Mouse (Mus musculus) 3134 (cell line): Measurements from ENCODE around the gene Slc39a11.

Source experiments
- DNase-seq: peaks from one replicate; pipeline ENCODE4 v3.0.0-alpha.2; 2011; ENCODE audit warnings: low spot score; ENCODE audit not compliant: insufficient read length; ENCODE audit errors: extremely low read depth

Gene Slc39a11

GRCm38 (mm10) chr11:113424765-113425164 lies 225.1 kb downstream of the Slc39a11 start:
- DNase-seq = no peak

GRCm38 (mm10) chr11:113422598-113422997 lies 227.3 kb downstream of the Slc39a11 start:
- DNase-seq = no peak

- no peak for DNase-seq
These were observed 230.8 kb downstream of the Slc39a11 start for GRCm38 (mm10) chr11:113418921-113419655.

GRCm38 (mm10) chr11:113417948-113418347 lies 231.9 kb downstream of the Slc39a11 start:
- DNase-seq = no peak

GRCm38 (mm10) chr11:113412545-113412944 lies 237.3 kb downstream of the Slc39a11 start:
- DNase-seq = no peak

GRCm38 (mm10) chr11:113411798-113412197 lies 238.1 kb downstream of the Slc39a11 start:
- no peak for DNase-seq

- no peak for DNase-seq
These were observed 240.8 kb downstream of the Slc39a11 start for GRCm38 (mm10) chr11:113409121-113409520.

- DNase-seq = no peak
These were observed 242.4 kb downstream of the Slc39a11 start for GRCm38 (mm10) chr11:113407474-113407873.

- no peak for DNase-seq
These were observed 249.0 kb downstream of the Slc39a11 start for GRCm38 (mm10) chr11:113400868-113401267.

GRCm38 (mm10) chr11:113399601-113400000 lies 250.3 kb downstream of the Slc39a11 start:
- no peak for DNase-seq

GRCm38 (mm10) chr11:113397394-113397793 lies 252.5 kb downstream of the Slc39a11 start:
- no peak for DNase-seq

GRCm38 (mm10) chr11:113393366-113394150 lies 256.3 kb downstream of the Slc39a11 start:
- DNase-seq = no peak

- DNase-seq = no peak
These were observed 258.2 kb downstream of the Slc39a11 start for GRCm38 (mm10) chr11:113391664-113392063.

- DNase-seq = no peak
These were observed 260.2 kb downstream of the Slc39a11 start for GRCm38 (mm10) chr11:113389637-113390036.

- no peak for DNase-seq
These were observed 267.0 kb downstream of the Slc39a11 start for GRCm38 (mm10) chr11:113382674-113383571.

- no peak for DNase-seq
These were observed 268.3 kb downstream of the Slc39a11 start for GRCm38 (mm10) chr11:113381550-113381949.

GRCm38 (mm10) chr11:113378867-113379266 lies 271.0 kb downstream of the Slc39a11 start:
- DNase-seq = no peak

- no peak for DNase-seq
These were observed 273.8 kb downstream of the Slc39a11 start for GRCm38 (mm10) chr11:113376066-113376465.

- no peak for DNase-seq
These were observed 276.0 kb downstream of the Slc39a11 start for GRCm38 (mm10) chr11:113373926-113374325.

GRCm38 (mm10) chr11:113373331-113373730 lies 276.5 kb downstream of the Slc39a11 start:
- DNase-seq = no peak

GRCm38 (mm10) chr11:113368046-113368445 lies 281.8 kb downstream of the Slc39a11 start:
- no peak for DNase-seq
